16 mouse cellular contexts compared by ENCODE assay signal in genomic region chr1:144055476-144056213, GRCm38 (mm10). TPM values are rescaled to one million over a fixed set of nuclear protein-coding genes. Genes with fewer than 3 reads are reported as not detected.
DNase-seq lines count a peak whose midpoint lies in the region; ATAC-seq and TF ChIP-seq lines count a peak whose summit lies in the region.
"Had no signal": no experiment of that assay in that cellular context is flagged by ENCODE, and none has a peak within 500 bp of the region (broad histone marks: within the 10 kb centered on the region; RNA-seq: fewer than 3 reads in every experiment).

No protein-coding gene starts in this region.

- no peaks in the 10 kb centered on the region for H3K4me1 ChIP-seq in forebrain, postnatal 0 days (ENCODE audit: insufficient read depth)
- no peaks in the 10 kb centered on the region for H3K4me1 ChIP-seq in forebrain, embryonic 10.5 days
- peaks cover 3% of the 10 kb centered on the region; the same call in 1 of the 2 replicates for H3K4me1 ChIP-seq in heart, embryonic 10.5 days
- H3K4me1 ChIP-seq in intestine, embryonic 16.5 days (ENCODE audit: control insufficient read depth, insufficient read depth, low read length) = no peaks in the 10 kb centered on the region
- H3K4me1 ChIP-seq: embryonic facial prominence, embryonic 15.5 days; intestine, embryonic 15.5 days had no signal

- 66% methylated on average over 13 of the region's 13 CpGs for WGBS in forebrain, postnatal 0 days
- 87% methylated on average over 13 of the region's 13 CpGs for WGBS in forebrain, embryonic 10.5 days
- 50% methylated on average over 13 of the region's 13 CpGs for WGBS in heart, embryonic 10.5 days
- 69% methylated on average over 13 of the region's 13 CpGs for WGBS in intestine, embryonic 16.5 days

- TF ChIP-seq CTCF in forebrain, postnatal 0 days (IDR thresholded peaks at IDR 0.05; ENCODE audit: low read depth) = no peak
- TF ChIP-seq CTCF in brain, embryonic 14.5 days (IDR thresholded peaks at IDR 0.05; ENCODE audit: borderline replicate concordance, extremely low read depth, insufficient read depth, insufficient read length) = no peak
- TF ChIP-seq CTCF in layer of hippocampus, adult 2 months (conservative IDR thresholded peaks at IDR 0.05) = no peak

- H3K36me3 ChIP-seq in forebrain, postnatal 0 days (ENCODE audit: insufficient read depth) = no peaks in the 10 kb centered on the region
- H3K36me3 ChIP-seq in forebrain, embryonic 10.5 days (replicated peaks) = no peaks in the 10 kb centered on the region
- H3K36me3 ChIP-seq in heart, embryonic 10.5 days = no peaks in the 10 kb centered on the region
- H3K36me3 ChIP-seq in intestine, embryonic 16.5 days (ENCODE audit: control insufficient read depth, insufficient read depth, low read length) = no peaks in the 10 kb centered on the region
- H3K36me3 ChIP-seq: embryonic facial prominence, embryonic 15.5 days; intestine, embryonic 15.5 days had no signal

- ATAC-seq in forebrain, postnatal 0 days = peak; percentile 66
- ATAC-seq in intestine, embryonic 16.5 days = no peak
- ATAC-seq: intestine, embryonic 15.5 days had no signal

- H3K9ac ChIP-seq in forebrain, postnatal 0 days = no peak overlapping the region
- H3K9ac ChIP-seq in intestine, embryonic 16.5 days (ENCODE audit: low read depth, low read length) = no peak overlapping the region
- H3K9ac ChIP-seq: embryonic facial prominence, embryonic 15.5 days; intestine, embryonic 15.5 days; liver, embryonic 14.5 days had no signal

- no peaks in the 10 kb centered on the region for H3K9me3 ChIP-seq in forebrain, postnatal 0 days (ENCODE audit: low read length)
- H3K9me3 ChIP-seq in forebrain, embryonic 10.5 days = no peaks in the 10 kb centered on the region
- no peaks in the 10 kb centered on the region for H3K9me3 ChIP-seq in heart, embryonic 10.5 days
- no peaks in the 10 kb centered on the region for H3K9me3 ChIP-seq in intestine, embryonic 16.5 days (ENCODE audit: control insufficient read depth, low read length)
- H3K9me3 ChIP-seq: embryonic facial prominence, embryonic 15.5 days; intestine, embryonic 15.5 days had no signal

- no peak overlapping the region for H3K4me2 ChIP-seq in forebrain, postnatal 0 days (ENCODE audit: low read depth)
- no peak overlapping the region for H3K4me2 ChIP-seq in intestine, embryonic 16.5 days (ENCODE audit: low read depth, low read length)
- H3K4me2 ChIP-seq: embryonic facial prominence, embryonic 15.5 days; intestine, embryonic 15.5 days had no signal

- no peak overlapping the region for H3K27ac ChIP-seq in forebrain, postnatal 0 days (ENCODE audit: low read depth, low read length)
- H3K27ac ChIP-seq in forebrain, embryonic 10.5 days = no peak overlapping the region
- H3K27ac ChIP-seq in heart, embryonic 10.5 days = peak overlapping the region; percentile 81
- no peak overlapping the region for H3K27ac ChIP-seq in intestine, embryonic 16.5 days (ENCODE audit: low read length)
- no peak overlapping the region for H3K27ac ChIP-seq in layer of hippocampus, adult 2 months
- H3K27ac ChIP-seq: embryonic facial prominence, embryonic 15.5 days; intestine, embryonic 15.5 days; liver, embryonic 14.5 days had no signal

- no peaks in the 10 kb centered on the region for H3K27me3 ChIP-seq in forebrain, postnatal 0 days (ENCODE audit: insufficient read depth, low read length)
- H3K27me3 ChIP-seq in forebrain, embryonic 10.5 days (ENCODE audit: poor library complexity, severe bottlenecking) = no peaks in the 10 kb centered on the region
- H3K27me3 ChIP-seq in heart, embryonic 10.5 days (ENCODE audit: insufficient read depth, poor library complexity, severe bottlenecking) = no peaks in the 10 kb centered on the region
- no peaks in the 10 kb centered on the region for H3K27me3 ChIP-seq in intestine, embryonic 16.5 days (replicated peaks; ENCODE audit: control insufficient read depth, insufficient read depth, low read length)
- H3K27me3 ChIP-seq: embryonic facial prominence, embryonic 15.5 days; intestine, embryonic 15.5 days had no signal

- H3K4me3 ChIP-seq in forebrain, postnatal 0 days (ENCODE audit: low read depth, low read length) = no peak overlapping the region
- no peak overlapping the region for H3K4me3 ChIP-seq in forebrain, embryonic 10.5 days
- no peak overlapping the region for H3K4me3 ChIP-seq in heart, embryonic 10.5 days
- no peak overlapping the region for H3K4me3 ChIP-seq in intestine, embryonic 16.5 days (ENCODE audit: low read length)
- no peak overlapping the region for H3K4me3 ChIP-seq in layer of hippocampus, adult 2 months
- H3K4me3 ChIP-seq: embryonic facial prominence, embryonic 15.5 days; intestine, embryonic 15.5 days had no signal

- intact Hi-C loops in heart, postnatal 36 days (cut with DNase I) = loop anchor here (5.0 kb wide), 1 partner anchor 38 kb away; no protein-coding TSS in a partner anchor

- no peak for TF ChIP-seq POLR2A in brain, embryonic 14.5 days (IDR thresholded peaks at IDR 0.05; ENCODE audit: borderline replicate concordance, extremely low read depth, insufficient read depth, insufficient read length, poor library complexity, severe bottlenecking)

- no peak for DNase-seq in forebrain, postnatal 0 days
- DNase-seq in forebrain, embryonic 10.5 days (ENCODE audit: extremely low spot score, low spot score) = no peak
- peak; percentile 54 for DNase-seq in brain, embryonic 14.5 days (ENCODE audit: low read depth)
- peak; percentile 84 for DNase-seq in heart, embryonic 10.5 days (ENCODE audit: low spot score)
- peak; percentile 25 to 54 for DNase-seq in heart, postnatal 36 days
- DNase-seq in layer of hippocampus, adult 2 months (ENCODE audit: low spot score in 2 of 2) = no peak
- no peak for DNase-seq in c-Kit-positive CD71-positive TER-119-positive erythroid progenitor cells, embryonic 14.5 days (ENCODE audit: low spot score)
- DNase-seq: adrenal gland, adult 8-10 months; cerebellum, postnatal 14 days; kidney, postnatal 14 days; layer of hippocampus, postnatal 36 days; right cerebral cortex, postnatal 14 days had no signal

RNA-seq across cellular contexts. Expression of gene Rgs2, which starts 51.7 kb away (rescaled TPM):
- total RNA-seq in forebrain, postnatal 0 days (2014; rRNA removed) = 45.1 and 60.7 TPM in 2 replicates
- polyA plus RNA-seq in forebrain, postnatal 0 days (2015; fragmentation: Nextera tagmentation; extraction: Ambion mirVana) = 71.8 and 85.9 TPM in 2 replicates
- 30.9 and 34.2 TPM in 2 replicates for polyA plus RNA-seq in forebrain, embryonic 10.5 days (2016; fragmentation: Nextera tagmentation; extraction: Ambion mirVana)
- polyA plus RNA-seq in brain, embryonic 14.5 days (2012; rRNA removed) = 42.1 and 52.2 TPM in 2 replicates
- 14.8 and 23.8 TPM in 2 replicates for polyA plus RNA-seq in heart, embryonic 10.5 days (2016; fragmentation: Nextera tagmentation; extraction: Ambion mirVana)
- 10 to 100 TPM; 26.8 to 81.7 TPM for total RNA-seq in heart, postnatal 36 days (2021)
- polyA plus RNA-seq in intestine, embryonic 16.5 days (2015; fragmentation: Nextera tagmentation; extraction: Ambion mirVana) = 46.9 and 50.0 TPM in 2 replicates
- 10 to 100 TPM; 32.2 to 39.6 TPM for total RNA-seq in layer of hippocampus, adult 2 months (2021)

Comparison
In these comparisons a context has a peak if more than half of its experiments do, and no peak if none do; other contexts are left out.
1. DNase-seq: peak in brain, embryonic 14.5 days (single experiment), heart, embryonic 10.5 days (single experiment) and heart, postnatal 36 days (2 of 2); none in forebrain, postnatal 0 days (single experiment), forebrain, embryonic 10.5 days (single experiment), layer of hippocampus, adult 2 months (0 of 2) and c-Kit-positive CD71-positive TER-119-positive erythroid progenitor cells, embryonic 14.5 days (single experiment).